Mouse (Mus musculus) E14TG2a.4 (cell line): Measurements from ENCODE around the gene Gm20388.

Experiments used
- CTCF ChIP-seq: conservative IDR thresholded peaks from 2 replicates; pipeline ENCODE4 v1.5.1; 2014; ENCODE audit warnings: low read length
- NANOG ChIP-seq: IDR thresholded peaks from 2 replicates; pipeline ENCODE4 v1.6.1; 2014; ENCODE audit warnings: borderline replicate concordance, low read length, mixed read lengths
- POU5F1 ChIP-seq: IDR thresholded peaks from 2 replicates; pipeline ENCODE4 v1.6.1; 2014; ENCODE audit warnings: low read length, borderline replicate concordance

GRCm38 (mm10) chr8:123062721-123063120, 3152.1 kb downstream of the Gm20388 start, which contains the start of gene Spg7:
- TF ChIP-seq CTCF: no peak
- TF ChIP-seq POU5F1: no peak
- no peak for TF ChIP-seq NANOG
